Mouse (Mus musculus) midbrain, embryonic 11.5 days (tissue): ENCODE data around the gene Olfr66. TPM values are rescaled to one million over a fixed set of nuclear protein-coding genes. Genes with fewer than 3 reads are reported as not detected.

ENCODE experiments used
- ATAC-seq: fragments of 200-750 bp; cut with Nextera tagmentation; 2 replicates; pipeline ENCODE4 v1.8.0; 2017; ENCODE audit warnings: moderate TSS enrichment, moderate library complexity; ENCODE audit not compliant: low FRiP score
- DNase-seq: peaks from one replicate; pipeline ENCODE4 v3.0.0; 2015; ENCODE audit warnings: low spot score; ENCODE audit errors: missing footprints
- H3K27ac ChIP-seq: fragments of 300-500 bp; sonication (generic); 2 replicates; pipeline ENCODE4 v1.5.1; 2014; ENCODE audit warnings: low read depth, low read length
- H3K27me3 ChIP-seq: fragments of 300-500 bp; sonication (generic); 2 replicates; pipeline ENCODE4 v1.6.1; 2014; ENCODE audit warnings: mild to moderate bottlenecking, low read length, moderate library complexity, mixed read lengths; ENCODE audit not compliant: control insufficient read depth, insufficient read depth
- H3K36me3 ChIP-seq: fragments of 300-500 bp; sonication (generic); 2 replicates; pipeline ENCODE4 v1.6.1; 2014; ENCODE audit warnings: mild to moderate bottlenecking, low read length, moderate library complexity, mixed read lengths; ENCODE audit not compliant: control insufficient read depth, insufficient read depth
- H3K4me1 ChIP-seq: fragments of 300-500 bp; sonication (generic); 2 replicates; pipeline ENCODE4 v1.6.1; 2014; ENCODE audit warnings: low read length; ENCODE audit not compliant: control insufficient read depth, insufficient read depth
- H3K4me2 ChIP-seq: fragments of 300-500 bp; sonication (generic); 2 replicates; pipeline ENCODE4 v1.6.1; 2014; ENCODE audit warnings: mild to moderate bottlenecking, moderate library complexity
- H3K4me3 ChIP-seq: fragments of 300-500 bp; sonication (generic); 2 replicates; pipeline ENCODE4 v1.5.1; 2014; ENCODE audit warnings: low read depth, low read length
- H3K9ac ChIP-seq: fragments of 300-500 bp; sonication (generic); 2 replicates; pipeline ENCODE4 v1.6.1; 2014; ENCODE audit warnings: low read length
- H3K9me3 ChIP-seq: fragments of 300-500 bp; sonication (generic); 2 replicates; pipeline ENCODE4 v1.6.1; 2016; ENCODE audit warnings: low read length; ENCODE audit not compliant: control insufficient read depth
- WGBS: fragments of 180-500 bp; shearing (Covaris S2); extraction: QIAGEN DNeasy Blood & Tissue Kit; methylation state at CpG from one replicate; pipeline ENCODE4 v1.1.7; 2014; 5-methylcytosine and 5-hydroxymethylcytosine counted together
- polyA plus RNA-seq: library from polyadenylated mRNA; unstranded; fragments of >200 nt; fragmentation: Nextera tagmentation; extraction: Ambion mirVana; gene quantifications from 2 replicates; pipeline ENCODE4 v1.2.1, GENCODE M21; 2014

Olfr66 gene
- polyA plus RNA-seq, 1 experiment from 2014 or later = not detected

- no peak for ATAC-seq
- Histone ChIP-seq H3K9me3 (no peaks in the 10 kb centered on the region), H3K4me1 (no peaks in the 10 kb centered on the region), H3K4me2 (no peak overlapping the region), H3K4me3 (no peak overlapping the region), H3K27me3 (no peaks in the 10 kb centered on the region), H3K27ac (no peak overlapping the region), H3K36me3 (no peaks in the 10 kb centered on the region), H3K9ac (no peak overlapping the region)
- no peak for DNase-seq
- 59% methylated on average over 5 of the region's 5 CpGs for WGBS
Observed at GRCm38 (mm10) chr7:103874451-103874850, 11.6 kb downstream of the Olfr66 start.

- no peaks in the 10 kb centered on the region for H3K36me3 ChIP-seq
- ATAC-seq (no peak), DNase-seq (no peak)
- H3K9me3 ChIP-seq = no peaks in the 10 kb centered on the region
- 8% methylated on average over 1 of the region's 1 CpGs for WGBS
- no peaks in the 10 kb centered on the region for H3K4me1 ChIP-seq
- no peak overlapping the region for H3K4me2 ChIP-seq
- H3K9ac ChIP-seq = no peak overlapping the region
- no peak overlapping the region for H3K4me3 ChIP-seq
- H3K27ac ChIP-seq = no peak overlapping the region
- H3K27me3 ChIP-seq = no peaks in the 10 kb centered on the region
Observed at GRCm38 (mm10) chr7:103873064-103873463, 13.0 kb downstream of the Olfr66 start.

GRCm38 (mm10) chr7:103870667-103871066, 15.4 kb downstream of the Olfr66 start:
- Histone ChIP-seq H3K4me3 (no peak overlapping the region), H3K9me3 (no peaks in the 10 kb centered on the region), H3K27ac (no peak overlapping the region), H3K27me3 (no peaks in the 10 kb centered on the region), H3K4me1 (no peaks in the 10 kb centered on the region), H3K36me3 (no peaks in the 10 kb centered on the region), H3K9ac (no peak overlapping the region), H3K4me2 (no peak overlapping the region)
- no peak for DNase-seq
- no peak for ATAC-seq

GRCm38 (mm10) chr7:103865716-103866115, 20.3 kb downstream of the Olfr66 start:
- Histone ChIP-seq H3K27ac (no peak overlapping the region), H3K4me2 (no peak overlapping the region), H3K36me3 (no peaks in the 10 kb centered on the region), H3K27me3 (no peaks in the 10 kb centered on the region), H3K4me1 (no peaks in the 10 kb centered on the region), H3K9me3 (no peaks in the 10 kb centered on the region), H3K9ac (no peak overlapping the region), H3K4me3 (no peak overlapping the region)
- ATAC-seq (no peak), DNase-seq (no peak)

GRCm38 (mm10) chr7:103861531-103861930, 24.5 kb downstream of the Olfr66 start:
- ATAC-seq (no peak), DNase-seq (no peak)
- H3K27ac ChIP-seq = no peak overlapping the region
- WGBS = 76% methylated on average over 3 of the region's 3 CpGs
- H3K4me3 ChIP-seq = no peak overlapping the region
- H3K36me3 ChIP-seq = no peaks in the 10 kb centered on the region
- no peaks in the 10 kb centered on the region for H3K9me3 ChIP-seq
- no peaks in the 10 kb centered on the region for H3K27me3 ChIP-seq
- H3K4me2 ChIP-seq = no peak overlapping the region
- H3K4me1 ChIP-seq = no peaks in the 10 kb centered on the region
- no peak overlapping the region for H3K9ac ChIP-seq

GRCm38 (mm10) chr7:103860855-103861254, 25.2 kb downstream of the Olfr66 start:
- no peak overlapping the region for H3K9ac ChIP-seq
- H3K36me3 ChIP-seq = no peaks in the 10 kb centered on the region
- H3K4me1 ChIP-seq = no peaks in the 10 kb centered on the region
- DNase-seq (no peak), ATAC-seq (0 out of 2 replicates have a peak, but pooled peaks have one; percentile 46)
- no peak overlapping the region for H3K4me2 ChIP-seq
- 36% methylated on average over 1 of the region's 1 CpGs for WGBS
- H3K9me3 ChIP-seq = no peaks in the 10 kb centered on the region
- H3K4me3 ChIP-seq = no peak overlapping the region
- no peak overlapping the region for H3K27ac ChIP-seq
- no peaks in the 10 kb centered on the region for H3K27me3 ChIP-seq

- DNase-seq (no peak), ATAC-seq (no peak)
- Histone ChIP-seq H3K4me1 (no peaks in the 10 kb centered on the region), H3K9me3 (no peaks in the 10 kb centered on the region), H3K9ac (no peak overlapping the region), H3K27ac (no peak overlapping the region), H3K27me3 (no peaks in the 10 kb centered on the region), H3K4me2 (no peak overlapping the region), H3K4me3 (no peak overlapping the region), H3K36me3 (no peaks in the 10 kb centered on the region)
- WGBS = 77% methylated on average over 2 of the region's 2 CpGs
Observed at GRCm38 (mm10) chr7:103859076-103859475, 27.0 kb downstream of the Olfr66 start.

- H3K36me3 ChIP-seq = no peaks in the 10 kb centered on the region
- H3K4me3 ChIP-seq = no peak overlapping the region
- no peaks in the 10 kb centered on the region for H3K27me3 ChIP-seq
- WGBS = 84% methylated on average over 1 of the region's 1 CpGs
- H3K9me3 ChIP-seq = no peaks in the 10 kb centered on the region
- H3K4me1 ChIP-seq = no peaks in the 10 kb centered on the region
- no peak overlapping the region for H3K9ac ChIP-seq
- H3K4me2 ChIP-seq = no peak overlapping the region
- DNase-seq (no peak), ATAC-seq (no peak)
- no peak overlapping the region for H3K27ac ChIP-seq
Observed at GRCm38 (mm10) chr7:103854669-103855068, 31.4 kb downstream of the Olfr66 start.

GRCm38 (mm10) chr7:103853090-103853489, 33.0 kb downstream of the Olfr66 start, which contains the start of gene Hbb-y:
Gene Hbb-y (minus strand): TSS chr7:103853216.
- H3K4me1 ChIP-seq = no peaks in the 10 kb centered on the region
- 76% methylated on average over 2 of the region's 2 CpGs for WGBS
- H3K36me3 ChIP-seq = no peaks in the 10 kb centered on the region
- H3K4me3 ChIP-seq = no peak within 1 kb of the TSS
- H3K9me3 ChIP-seq = no peaks in the 10 kb centered on the region
- ATAC-seq = 0 out of 2 replicates have a peak, but pooled peaks have one; percentile 4
- no peak within 1 kb of the TSS for H3K9ac ChIP-seq
- H3K4me2 ChIP-seq = no peak within 1 kb of the TSS
- no peaks in the 10 kb centered on the region for H3K27me3 ChIP-seq
- DNase-seq = no peak
- H3K27ac ChIP-seq = no peak within 1 kb of the TSS
